Mouse (Mus musculus): Measurements from ENCODE around the gene Emsy.
A peak's percentile ranks its signal among the peaks of the same experiment; 100 is the strongest.

Gene Emsy

GRCm38 (mm10) chr7:98542731-98543142, 113.8 kb downstream of the Emsy start:
- DNase-seq (ENCODE audit: low spot score in 2 of 2), result peak; percentile 84 to 85

DNA sequence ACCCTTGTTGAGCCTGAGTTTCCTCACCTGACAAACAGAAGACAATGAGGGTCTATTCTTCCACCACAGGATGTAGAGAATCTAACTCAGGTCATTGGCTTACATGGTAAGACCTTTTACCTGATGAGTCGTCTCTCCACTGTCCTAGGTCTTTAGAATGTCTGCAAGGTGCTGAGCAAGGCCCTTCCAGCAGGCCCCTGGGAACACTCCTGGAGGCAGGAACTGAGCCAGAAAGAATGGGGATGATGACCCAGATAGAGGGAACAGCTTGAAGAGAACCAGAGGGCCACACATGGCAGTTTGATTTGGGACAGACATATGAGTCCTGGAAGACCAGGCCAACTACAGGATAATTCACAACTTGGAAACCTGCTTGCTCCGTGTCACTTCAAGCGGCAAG, 114.3 kb downstream of the Emsy start:
- no peak for DNase-seq (ENCODE audit: low spot score in 2 of 2)

DNA sequence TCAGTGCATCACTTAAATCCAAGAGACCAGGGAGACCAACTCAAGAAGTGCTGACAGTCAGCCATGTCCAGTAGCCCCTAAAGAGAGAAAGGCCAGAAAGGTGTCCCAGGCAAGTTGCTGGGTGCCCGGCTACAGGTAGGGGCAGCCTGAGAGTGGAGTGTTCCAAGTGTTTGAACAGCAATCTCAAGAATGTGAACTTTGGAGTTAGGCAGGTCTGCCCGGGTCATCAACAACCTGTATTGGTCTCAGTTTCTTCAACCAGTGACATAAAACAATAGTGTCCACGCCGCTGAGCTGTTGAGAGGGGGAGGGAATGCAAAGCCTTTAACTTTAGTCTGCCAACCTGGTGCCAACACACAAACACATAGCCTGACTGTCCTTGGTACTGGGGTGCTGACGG, 115.0 kb downstream of the Emsy start:
- DNase-seq (ENCODE audit: low spot score in 2 of 2), result no peak

DNA sequence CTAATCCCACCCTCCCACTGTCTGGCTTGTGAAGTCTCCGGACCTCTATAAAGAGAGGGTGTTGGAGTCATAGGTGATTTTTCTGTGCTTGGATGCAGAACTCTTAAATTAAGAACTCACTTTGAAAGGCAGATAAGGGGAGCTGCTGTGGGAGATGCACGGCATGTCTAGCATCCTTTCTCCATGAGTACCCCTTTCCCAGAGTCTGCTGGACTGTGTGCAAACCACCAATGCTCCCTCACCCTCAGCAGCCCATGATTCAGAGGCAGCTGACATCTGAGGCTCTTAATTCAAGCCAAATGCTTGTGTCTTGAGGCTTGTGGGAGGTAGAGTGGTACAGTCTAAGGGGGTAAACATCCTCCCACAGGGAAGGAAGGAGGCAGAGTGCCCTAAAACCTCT, 115.7 kb downstream of the Emsy start:
- DNase-seq (ENCODE audit: low spot score in 2 of 2), result no peak

- peak in 1 of 2 experiments; percentile 31 for DNase-seq (ENCODE audit: low spot score in 2 of 2)
Measured at GRCm38 (mm10) chr7:98537967-98538573, 118.5 kb downstream of the Emsy start.

DNA sequence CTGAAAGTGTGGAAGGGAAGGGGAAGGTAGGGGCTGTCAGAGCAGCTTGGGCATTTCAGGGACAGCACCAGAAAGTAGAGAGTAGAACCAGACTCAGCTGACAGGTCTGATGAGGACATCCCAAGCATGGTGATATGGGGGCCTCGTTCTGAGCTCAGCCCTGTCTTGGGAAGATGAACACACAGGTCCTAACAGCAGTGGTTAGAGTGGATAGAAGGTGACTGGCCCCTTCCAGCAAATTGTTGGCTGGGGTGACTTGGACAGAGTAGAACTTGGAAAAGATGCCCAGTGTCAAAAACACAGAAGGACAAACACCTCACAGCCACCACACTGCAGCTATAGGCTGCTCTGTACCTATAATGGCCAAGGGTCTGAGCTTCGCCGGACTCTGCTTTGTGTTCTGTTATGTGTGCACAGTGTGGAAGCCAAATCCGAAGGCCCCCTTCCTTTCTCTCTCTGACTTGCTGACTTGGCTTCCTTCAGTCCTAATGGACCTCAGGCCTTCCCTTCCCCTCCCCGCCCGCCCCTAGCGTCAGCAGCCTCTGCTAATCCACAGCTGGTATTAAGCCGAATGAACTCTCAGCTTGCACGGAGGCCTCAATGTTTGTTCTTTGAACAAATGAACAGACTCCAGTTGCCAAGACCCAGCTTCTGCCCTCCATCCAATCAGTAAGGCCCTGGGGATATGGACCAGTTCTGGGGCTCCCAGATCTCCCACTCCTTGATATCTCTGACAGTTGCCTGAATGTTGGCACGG, 119.2 kb downstream of the Emsy start:
- peak in 1 of 2 experiments; percentile 47 for DNase-seq (ENCODE audit: low spot score in 2 of 2)

All from heart, adult 9 months (tissue).